Mouse (Mus musculus) hindbrain, postnatal 0 days (tissue): ENCODE data around the gene Snrpd3. TPM values are rescaled to one million over a fixed set of nuclear protein-coding genes. Genes with fewer than 3 reads are reported as not detected.

Source experiments
- ATAC-seq: fragments of 200-750 bp; cut with Nextera tagmentation; 2 replicates; pipeline ENCODE4 v1.8.0; 2017; ENCODE audit warnings: mild to moderate bottlenecking, moderate TSS enrichment, moderate library complexity
- DNase-seq: peaks from one replicate; pipeline ENCODE4 v3.0.0-alpha.2; 2015; ENCODE audit warnings: low spot score
- H3K27ac ChIP-seq: fragments of 300-500 bp; sonication (generic); 2 replicates; pipeline ENCODE4 v1.5.1; 2014; ENCODE audit warnings: mild to moderate bottlenecking
- H3K27me3 ChIP-seq: fragments of 300-500 bp; sonication (generic); 2 replicates; pipeline ENCODE4 v1.6.1; 2014; ENCODE audit warnings: low read length, mixed read lengths; ENCODE audit not compliant: insufficient read depth
- H3K36me3 ChIP-seq: fragments of 300-500 bp; sonication (generic); 2 replicates; pipeline ENCODE4 v1.6.1; 2014; ENCODE audit warnings: low read length, mixed read lengths; ENCODE audit not compliant: insufficient read depth
- H3K4me1 ChIP-seq: fragments of 300-500 bp; sonication (generic); 2 replicates; pipeline ENCODE4 v1.6.1; 2014; ENCODE audit warnings: antibody characterized with exemption, low read length, mixed read lengths; ENCODE audit not compliant: insufficient read depth
- H3K4me2 ChIP-seq: fragments of 300-500 bp; sonication (generic); 2 replicates; pipeline ENCODE4 v1.6.1; 2014; ENCODE audit warnings: low read depth, mild to moderate bottlenecking, low read length, moderate library complexity, mixed read lengths
- H3K4me3 ChIP-seq: fragments of 300-500 bp; sonication (generic); 2 replicates; pipeline ENCODE4 v1.5.1; 2014; ENCODE audit warnings: low read length
- H3K9ac ChIP-seq: fragments of 300-500 bp; sonication (generic); replicated peaks from 2 replicates; pipeline ENCODE4 v1.6.1; 2014; ENCODE audit warnings: mild to moderate bottlenecking, low read length, moderate library complexity, mixed read lengths
- H3K9me3 ChIP-seq: fragments of 300-500 bp; sonication (generic); 2 replicates; pipeline ENCODE4 v1.6.1; 2016; ENCODE audit warnings: low read length, mixed read lengths
- CTCF ChIP-seq: IDR thresholded peaks from 2 replicates; pipeline ENCODE4 v1.5.1; 2016; ENCODE audit warnings: antibody characterized with exemption, control low read depth, low read depth
- WGBS: fragments of 180-500 bp; shearing (Covaris S2); extraction: QIAGEN DNeasy Blood & Tissue Kit; methylation state at CpG from one replicate; pipeline ENCODE4 v1.1.7; 2014; 5-methylcytosine and 5-hydroxymethylcytosine counted together
- polyA plus RNA-seq: library from polyadenylated mRNA; unstranded; fragments of >200 nt; fragmentation: Nextera tagmentation; extraction: Ambion mirVana; gene quantifications from 2 replicates; pipeline ENCODE4 v1.2.1, GENCODE M21; 2015
- total RNA-seq: library from RNA; depleted of rRNA; stranded (reverse); fragments of >200 nt; gene quantifications from 2 replicates; pipeline ENCODE4 v1.2.3, GENCODE M21; 2014

The Snrpd3 gene
- total and polyA plus RNA-seq, 2 experiments from 2014 or later: 16.4 to 133 TPM

DNA sequence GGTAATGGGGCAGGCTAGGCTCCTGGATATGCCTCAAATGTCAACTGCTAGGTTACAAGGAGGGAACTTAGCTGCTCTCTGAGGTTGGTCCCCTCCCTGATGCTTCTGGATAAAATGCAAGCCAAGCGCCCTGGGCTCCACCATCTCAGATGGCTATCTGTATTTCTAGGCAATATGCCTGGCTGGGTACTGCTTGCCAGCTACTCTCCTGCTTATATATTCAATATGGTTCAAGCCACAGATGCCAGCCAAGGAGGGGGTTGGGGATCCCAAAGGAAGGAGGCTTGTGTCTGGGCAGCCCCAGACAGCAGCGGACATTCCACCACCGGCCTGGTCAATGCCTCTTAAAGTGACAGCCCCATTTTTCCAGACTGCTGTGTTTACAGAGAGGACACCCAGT is 41.2 kb downstream of the Snrpd3 start:
- Histone ChIP-seq H3K27ac (peak overlapping the region; percentile 97), H3K4me2 (peak overlapping the region; percentile 82), H3K9me3 (no peaks in the 10 kb centered on the region), H3K4me3 (peak overlapping the region; percentile 66), H3K27me3 (no peaks in the 10 kb centered on the region), H3K36me3 (peaks cover 5% of the 10 kb centered on the region; the same call in 1 of the 2 replicates), H3K4me1 (peaks cover 39% of the 10 kb centered on the region), H3K9ac (peak overlapping the region; percentile 90)
- no peak for TF ChIP-seq CTCF
- ATAC-seq (peak; percentile 57), DNase-seq (peak; percentile 93)
- WGBS: 17% methylated on average over 3 of the region's 3 CpGs

DNA sequence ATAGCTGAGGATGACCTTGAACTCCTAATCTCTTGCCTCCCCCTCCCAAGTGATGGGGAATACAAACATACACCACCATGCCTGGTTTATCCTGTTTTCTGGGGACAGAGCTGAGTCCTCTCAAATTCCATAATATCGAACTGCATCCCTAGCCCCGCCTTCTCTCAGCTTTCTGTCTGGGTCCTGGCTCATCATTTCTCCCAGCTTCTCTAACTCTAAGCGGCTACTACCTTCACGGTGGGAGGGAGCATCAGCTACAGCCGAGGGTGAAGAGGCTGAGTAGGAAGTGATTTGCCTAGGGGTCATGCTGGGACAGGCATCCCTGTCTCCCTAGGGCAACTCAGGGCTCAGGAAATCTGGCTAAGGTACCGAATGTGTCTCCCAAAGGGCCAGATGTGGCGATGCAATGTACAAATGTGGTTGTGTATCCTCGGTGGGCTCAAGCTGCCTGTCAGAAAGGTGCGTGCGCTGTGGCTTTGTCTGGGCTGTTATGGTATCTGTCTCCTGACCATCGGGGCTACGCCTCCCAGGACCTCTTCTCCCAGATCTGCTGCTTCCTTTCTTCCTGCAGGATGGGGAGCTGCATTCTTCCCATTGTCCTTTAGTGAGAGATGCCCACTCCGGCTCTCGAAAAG is 41.8 kb downstream of the Snrpd3 start:
- Histone ChIP-seq H3K36me3 (no peaks in the 10 kb centered on the region; the same call in 1 of the 2 replicates), H3K9me3 (no peaks in the 10 kb centered on the region), H3K27ac (peak overlapping the region; percentile 97), H3K4me2 (peak overlapping the region; percentile 82), H3K27me3 (no peaks in the 10 kb centered on the region), H3K4me1 (peaks cover 39% of the 10 kb centered on the region), H3K9ac (peak overlapping the region; percentile 90), H3K4me3 (peak overlapping the region; percentile 66)
- WGBS: 3% methylated on average over 14 of the region's 14 CpGs
- peak; percentile 59 for DNase-seq
- TF ChIP-seq CTCF: no peak
- ATAC-seq: peak; percentile 24

GRCm38 (mm10) chr10:75559676-75560548 is 42.6 kb downstream of the Snrpd3 start, which contains the start of gene Lrrc75b:
TSS of gene Lrrc75b (minus strand) at chr10:75560330.
- H3K9me3 ChIP-seq: no peaks in the 10 kb centered on the region
- no peak for TF ChIP-seq CTCF
- H3K27ac ChIP-seq: peak within 1 kb of the TSS; percentile 97
- H3K4me2 ChIP-seq: peak within 1 kb of the TSS; percentile 82
- peak within 1 kb of the TSS; percentile 66 for H3K4me3 ChIP-seq
- no peaks in the 10 kb centered on the region; the same call in 1 of the 2 replicates for H3K36me3 ChIP-seq
- peaks cover 39% of the 10 kb centered on the region for H3K4me1 ChIP-seq
- no peaks in the 10 kb centered on the region for H3K27me3 ChIP-seq
- H3K9ac ChIP-seq: peak within 1 kb of the TSS; percentile 90
- ATAC-seq (peak; percentile 52), DNase-seq (peak; percentile 78)
- 2% methylated on average over 53 of the region's 75 CpGs for WGBS

- H3K4me3 ChIP-seq: peak overlapping the region; percentile 66
- no peaks in the 10 kb centered on the region for H3K36me3 ChIP-seq
- H3K9me3 ChIP-seq: no peaks in the 10 kb centered on the region
- H3K27ac ChIP-seq: peak overlapping the region; percentile 97
- WGBS: 10% methylated on average over 6 of the region's 6 CpGs
- DNase-seq (peak; percentile 42), ATAC-seq (peak; percentile 24)
- H3K27me3 ChIP-seq: no peaks in the 10 kb centered on the region
- peak overlapping the region; percentile 82 for H3K4me2 ChIP-seq
- H3K4me1 ChIP-seq: peaks cover 39% of the 10 kb centered on the region
- TF ChIP-seq CTCF: no peak
- peak overlapping the region; percentile 90; the same call in 1 of the 2 replicates for H3K9ac ChIP-seq
Observed at GRCm38 (mm10) chr10:75560549-75560899, 43.2 kb downstream of the Snrpd3 start.

- Histone ChIP-seq H3K4me1 (peaks cover 32% of the 10 kb centered on the region), H3K9me3 (no peaks in the 10 kb centered on the region), H3K27me3 (no peaks in the 10 kb centered on the region), H3K4me2 (peak within 1 kb of the TSS; percentile 82), H3K36me3 (no peaks in the 10 kb centered on the region), H3K9ac (peak within 1 kb of the TSS; percentile 90; the same call in 1 of the 2 replicates), H3K4me3 (peak within 1 kb of the TSS; percentile 66), H3K27ac (peak within 1 kb of the TSS; percentile 97)
- no peak for DNase-seq
- TF ChIP-seq CTCF: no peak
- ATAC-seq: no peak
- 56% methylated on average over 10 of the region's 10 CpGs for WGBS
Observed at GRCm38 (mm10) chr10:75561071-75561654, 43.8 kb downstream of the Snrpd3 start, which contains the start of gene Ggt1. TSS of gene Ggt1 (plus strand) at chr10:75561604.

GRCm38 (mm10) chr10:75562596-75562995 is 45.2 kb downstream of the Snrpd3 start:
- 89% methylated on average over 8 of the region's 8 CpGs for WGBS
- no peak for DNase-seq
- H3K27me3 ChIP-seq: no peaks in the 10 kb centered on the region
- no peaks in the 10 kb centered on the region for H3K9me3 ChIP-seq
- H3K4me1 ChIP-seq: peaks cover 18% of the 10 kb centered on the region
- no peak overlapping the region for H3K4me3 ChIP-seq
- ATAC-seq: no peak
- no peaks in the 10 kb centered on the region for H3K36me3 ChIP-seq
- no peak overlapping the region for H3K9ac ChIP-seq
- H3K27ac ChIP-seq: no peak overlapping the region
- no peak for TF ChIP-seq CTCF
- no peak overlapping the region for H3K4me2 ChIP-seq
